Mouse (Mus musculus) hindbrain, postnatal 0 days (tissue): ENCODE measurements around the gene Sbf2. TPM values are rescaled to one million over a fixed set of nuclear protein-coding genes. Genes with fewer than 3 reads are reported as not detected.

ENCODE experiments used
- ATAC-seq: fragments of 200-750 bp; cut with Nextera tagmentation; 2 replicates; pipeline ENCODE4 v1.8.0; 2017; ENCODE audit warnings: mild to moderate bottlenecking, moderate TSS enrichment, moderate library complexity
- DNase-seq: peaks from one replicate; pipeline ENCODE4 v3.0.0-alpha.2; 2015; ENCODE audit warnings: low spot score
- H3K27ac ChIP-seq: fragments of 300-500 bp; sonication (generic); 2 replicates; pipeline ENCODE4 v1.5.1; 2014; ENCODE audit warnings: mild to moderate bottlenecking
- H3K27me3 ChIP-seq: fragments of 300-500 bp; sonication (generic); 2 replicates; pipeline ENCODE4 v1.6.1; 2014; ENCODE audit warnings: low read length, mixed read lengths; ENCODE audit not compliant: insufficient read depth
- H3K36me3 ChIP-seq: fragments of 300-500 bp; sonication (generic); 2 replicates; pipeline ENCODE4 v1.6.1; 2014; ENCODE audit warnings: low read length, mixed read lengths; ENCODE audit not compliant: insufficient read depth
- H3K4me1 ChIP-seq: fragments of 300-500 bp; sonication (generic); 2 replicates; pipeline ENCODE4 v1.6.1; 2014; ENCODE audit warnings: antibody characterized with exemption, low read length, mixed read lengths; ENCODE audit not compliant: insufficient read depth
- H3K4me2 ChIP-seq: fragments of 300-500 bp; sonication (generic); 2 replicates; pipeline ENCODE4 v1.6.1; 2014; ENCODE audit warnings: low read depth, mild to moderate bottlenecking, low read length, moderate library complexity, mixed read lengths
- H3K4me3 ChIP-seq: fragments of 300-500 bp; sonication (generic); 2 replicates; pipeline ENCODE4 v1.5.1; 2014; ENCODE audit warnings: low read length
- H3K9ac ChIP-seq: fragments of 300-500 bp; sonication (generic); replicated peaks from 2 replicates; pipeline ENCODE4 v1.6.1; 2014; ENCODE audit warnings: mild to moderate bottlenecking, low read length, moderate library complexity, mixed read lengths
- H3K9me3 ChIP-seq: fragments of 300-500 bp; sonication (generic); 2 replicates; pipeline ENCODE4 v1.6.1; 2016; ENCODE audit warnings: low read length, mixed read lengths
- CTCF ChIP-seq: IDR thresholded peaks from 2 replicates; pipeline ENCODE4 v1.5.1; 2016; ENCODE audit warnings: antibody characterized with exemption, control low read depth, low read depth
- WGBS: fragments of 180-500 bp; shearing (Covaris S2); extraction: QIAGEN DNeasy Blood & Tissue Kit; methylation state at CpG from one replicate; pipeline ENCODE4 v1.1.7; 2014; 5-methylcytosine and 5-hydroxymethylcytosine counted together
- polyA plus RNA-seq: library from polyadenylated mRNA; unstranded; fragments of >200 nt; fragmentation: Nextera tagmentation; extraction: Ambion mirVana; gene quantifications from 2 replicates; pipeline ENCODE4 v1.2.1, GENCODE M21; 2015
- total RNA-seq: library from RNA; depleted of rRNA; stranded (reverse); fragments of >200 nt; gene quantifications from 2 replicates; pipeline ENCODE4 v1.2.3, GENCODE M21; 2014

The Sbf2 gene
- total and polyA plus RNA-seq, 2 experiments from 2014 or later = 40.3 to 70.5 TPM

- 82% methylated on average over 7 of the region's 7 CpGs for WGBS
- Histone ChIP-seq H3K4me2 (no peak overlapping the region), H3K27ac (no peak overlapping the region), H3K4me3 (no peak overlapping the region), H3K27me3 (no peaks in the 10 kb centered on the region), H3K4me1 (no peaks in the 10 kb centered on the region), H3K9me3 (no peaks in the 10 kb centered on the region), H3K36me3 (peaks cover 50% of the 10 kb centered on the region), H3K9ac (no peak overlapping the region)
- no peak for TF ChIP-seq CTCF
- no peak for ATAC-seq
- no peak for DNase-seq
Measured at GRCm38 (mm10) chr7:110314401-110314890, 300.3 kb downstream of the Sbf2 start.

- peaks cover 56% of the 10 kb centered on the region for H3K36me3 ChIP-seq
- ATAC-seq (no peak), DNase-seq (no peak)
- H3K4me1 ChIP-seq = no peaks in the 10 kb centered on the region
- no peak for TF ChIP-seq CTCF
- H3K9ac ChIP-seq = no peak overlapping the region
- no peak overlapping the region for H3K4me3 ChIP-seq
- whole genome bisulfite sequencing = 91% methylated on average over 9 of the region's 9 CpGs
- H3K27me3 ChIP-seq = no peaks in the 10 kb centered on the region
- no peak overlapping the region for H3K27ac ChIP-seq
- H3K4me2 ChIP-seq = no peak overlapping the region
- no peaks in the 10 kb centered on the region for H3K9me3 ChIP-seq
Measured at GRCm38 (mm10) chr7:110313392-110314055, 301.2 kb downstream of the Sbf2 start.

- no peak overlapping the region for H3K4me2 ChIP-seq
- no peaks in the 10 kb centered on the region for H3K9me3 ChIP-seq
- peaks cover 47% of the 10 kb centered on the region for H3K36me3 ChIP-seq
- ATAC-seq (no peak), DNase-seq (no peak)
- H3K27ac ChIP-seq = no peak overlapping the region
- TF ChIP-seq CTCF = no peak
- no peak overlapping the region for H3K4me3 ChIP-seq
- no peak overlapping the region for H3K9ac ChIP-seq
- H3K27me3 ChIP-seq = no peaks in the 10 kb centered on the region
- 75% methylated on average over 8 of the region's 8 CpGs for WGBS
- H3K4me1 ChIP-seq = no peaks in the 10 kb centered on the region
Measured at GRCm38 (mm10) chr7:110309246-110309645, 305.5 kb downstream of the Sbf2 start.

- Histone ChIP-seq H3K4me1 (no peaks in the 10 kb centered on the region), H3K9ac (no peak overlapping the region), H3K9me3 (no peaks in the 10 kb centered on the region), H3K4me3 (no peak overlapping the region), H3K27ac (no peak overlapping the region), H3K36me3 (peaks cover 41% of the 10 kb centered on the region), H3K4me2 (no peak overlapping the region), H3K27me3 (no peaks in the 10 kb centered on the region)
- DNase-seq (no peak), ATAC-seq (no peak)
- TF ChIP-seq CTCF = no peak
- WGBS = 87% methylated on average over 11 of the region's 11 CpGs
Measured at GRCm38 (mm10) chr7:110307741-110308140, 307.0 kb downstream of the Sbf2 start.

GRCm38 (mm10) chr7:110306281-110306680 is 308.4 kb downstream of the Sbf2 start:
- no peak for TF ChIP-seq CTCF
- ATAC-seq (no peak), DNase-seq (no peak)
- H3K4me2 ChIP-seq = no peak overlapping the region
- H3K9ac ChIP-seq = no peak overlapping the region
- no peak overlapping the region for H3K27ac ChIP-seq
- H3K4me1 ChIP-seq = no peaks in the 10 kb centered on the region
- WGBS = 66% methylated on average over 5 of the region's 5 CpGs
- H3K27me3 ChIP-seq = no peaks in the 10 kb centered on the region
- H3K36me3 ChIP-seq = peaks cover 27% of the 10 kb centered on the region
- no peak overlapping the region for H3K4me3 ChIP-seq
- no peaks in the 10 kb centered on the region for H3K9me3 ChIP-seq

GRCm38 (mm10) chr7:110305486-110305885 is 309.2 kb downstream of the Sbf2 start:
- Histone ChIP-seq H3K4me3 (no peak overlapping the region), H3K4me2 (no peak overlapping the region), H3K9ac (no peak overlapping the region), H3K36me3 (peaks cover 24% of the 10 kb centered on the region), H3K9me3 (no peaks in the 10 kb centered on the region), H3K27ac (no peak overlapping the region), H3K27me3 (no peaks in the 10 kb centered on the region), H3K4me1 (no peaks in the 10 kb centered on the region)
- DNase-seq = no peak
- 85% methylated on average over 4 of the region's 4 CpGs for WGBS
- no peak for TF ChIP-seq CTCF
- no peak for ATAC-seq

- no peak overlapping the region for H3K4me3 ChIP-seq
- no peaks in the 10 kb centered on the region for H3K4me1 ChIP-seq
- no peak for ATAC-seq
- H3K9ac ChIP-seq = no peak overlapping the region
- H3K36me3 ChIP-seq = peaks cover 8% of the 10 kb centered on the region; the same call in 1 of the 2 replicates
- H3K4me2 ChIP-seq = no peak overlapping the region
- H3K27me3 ChIP-seq = no peaks in the 10 kb centered on the region
- TF ChIP-seq CTCF = no peak
- no peaks in the 10 kb centered on the region for H3K9me3 ChIP-seq
- 80% methylated on average over 6 of the region's 6 CpGs for WGBS
- no peak for DNase-seq
- H3K27ac ChIP-seq = no peak overlapping the region
Measured at GRCm38 (mm10) chr7:110302886-110303285, 311.8 kb downstream of the Sbf2 start.
